Mouse (Mus musculus) adipocyte (in vitro differentiated cells): Measurements from ENCODE around the gene Yjefn3.
A peak's percentile ranks its signal among the peaks of the same experiment; 100 is the strongest.

Experiments used
- DNase-seq: peaks from one replicate; pipeline ENCODE4 v3.0.0-alpha.2; 2016; ENCODE audit warnings: low spot score

The Yjefn3 gene

GRCm38 (mm10) chr8:69907106-69907505 lies 4.6 kb upstream of the Yjefn3 start:
- no peak for DNase-seq

GRCm38 (mm10) chr8:69906260-69906659 lies 3.7 kb upstream of the Yjefn3 start:
- no peak for DNase-seq

GRCm38 (mm10) chr8:69904096-69904495 lies 1.6 kb upstream of the Yjefn3 start:
- no peak for DNase-seq

GRCm38 (mm10) chr8:69903063-69903542 lies 591 bp upstream of the Yjefn3 start:
- peak; percentile 98 for DNase-seq

- peak; percentile 98 for DNase-seq
These were observed 889 bp downstream of the Yjefn3 start for GRCm38 (mm10) chr8:69901484-69902162.

GRCm38 (mm10) chr8:69900895-69901451 lies 1.5 kb downstream of the Yjefn3 start:
- no peak for DNase-seq

- DNase-seq = no peak
These were observed 2.6 kb downstream of the Yjefn3 start for GRCm38 (mm10) chr8:69899876-69900275.

GRCm38 (mm10) chr8:69897857-69898256 lies 4.7 kb downstream of the Yjefn3 start:
- no peak for DNase-seq

GRCm38 (mm10) chr8:69895772-69896451 lies 6.6 kb downstream of the Yjefn3 start:
- no peak for DNase-seq

- no peak for DNase-seq
These were observed 7.6 kb downstream of the Yjefn3 start for GRCm38 (mm10) chr8:69894836-69895332.

GRCm38 (mm10) chr8:69893863-69894262 lies 8.6 kb downstream of the Yjefn3 start:
- DNase-seq = peak; percentile 66

- peak; percentile 34 for DNase-seq
These were observed 11.7 kb downstream of the Yjefn3 start for GRCm38 (mm10) chr8:69890813-69891241.

GRCm38 (mm10) chr8:69888902-69889301 lies 13.6 kb downstream of the Yjefn3 start:
- no peak for DNase-seq

GRCm38 (mm10) chr8:69888244-69888866 lies 14.2 kb downstream of the Yjefn3 start:
- no peak for DNase-seq

GRCm38 (mm10) chr8:69887289-69888243 lies 14.9 kb downstream of the Yjefn3 start, which contains the start of gene Cilp2:
Cilp2 (minus strand) TSS chr8:69887687.
- no peak for DNase-seq

- DNase-seq = no peak
These were observed 18.4 kb downstream of the Yjefn3 start for GRCm38 (mm10) chr8:69884141-69884540.

GRCm38 (mm10) chr8:69882833-69883600 lies 19.5 kb downstream of the Yjefn3 start:
- no peak for DNase-seq

- no peak for DNase-seq
These were observed 20.3 kb downstream of the Yjefn3 start for GRCm38 (mm10) chr8:69882021-69882756.

- DNase-seq = no peak
These were observed 21.1 kb downstream of the Yjefn3 start for GRCm38 (mm10) chr8:69881261-69881865.
